Mouse (Mus musculus): ENCODE results near the gene Med13.

Med13 gene

GRCm38 (mm10) chr11:86356854-86357788 lies at the start of gene Med13:
Gene Med13, minus strand, starts transcription at chr11:86357602.
- no peak for TF ChIP-seq GATA4 (IDR thresholded peaks at IDR 0.05; ENCODE audit: insufficient replicate concordance, low read length)

GRCm38 (mm10) chr11:86404590-86404989 lies 47.2 kb upstream of the Med13 start:
- TF ChIP-seq GATA4 (IDR thresholded peaks at IDR 0.05; ENCODE audit: insufficient replicate concordance, low read length): no peak; the same call in 1 of the 2 replicates

DNA sequence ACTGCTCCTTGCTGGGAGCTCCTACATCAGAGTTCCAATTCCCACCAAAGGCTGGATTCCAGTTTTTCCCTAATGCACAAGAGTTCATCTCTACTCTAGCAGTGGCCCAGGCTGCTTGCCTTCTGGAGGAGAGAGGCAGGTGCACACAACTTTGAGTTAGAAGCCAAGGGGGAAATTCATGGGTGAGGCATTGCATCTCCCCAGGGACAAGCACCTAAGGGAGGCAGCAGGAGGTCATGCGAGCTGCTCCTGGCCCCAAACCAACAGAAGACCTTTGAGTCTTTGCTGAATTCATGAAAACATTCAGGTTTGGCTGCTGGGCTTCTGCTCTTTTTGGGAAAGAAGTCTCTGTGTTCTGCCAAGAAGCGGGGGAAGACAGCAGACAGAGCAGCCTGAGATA lies 46.4 kb upstream of the Med13 start:
- TF ChIP-seq GATA4 (IDR thresholded peaks at IDR 0.05; ENCODE audit: insufficient replicate concordance, low read length): no peak

- TF ChIP-seq GATA4 (IDR thresholded peaks at IDR 0.05; ENCODE audit: insufficient replicate concordance, low read length): no peak
Observed at GRCm38 (mm10) chr11:86399241-86400107, 42.1 kb upstream of the Med13 start.

- TF ChIP-seq GATA4 (IDR thresholded peaks at IDR 0.05; ENCODE audit: insufficient replicate concordance, low read length): peak; percentile 60; the same call in 1 of the 2 replicates
Observed at GRCm38 (mm10) chr11:86396950-86397594, 39.7 kb upstream of the Med13 start.

GRCm38 (mm10) chr11:86396518-86396917 lies 39.1 kb upstream of the Med13 start:
- no peak for TF ChIP-seq GATA4 (IDR thresholded peaks at IDR 0.05; ENCODE audit: insufficient replicate concordance, low read length)

DNA sequence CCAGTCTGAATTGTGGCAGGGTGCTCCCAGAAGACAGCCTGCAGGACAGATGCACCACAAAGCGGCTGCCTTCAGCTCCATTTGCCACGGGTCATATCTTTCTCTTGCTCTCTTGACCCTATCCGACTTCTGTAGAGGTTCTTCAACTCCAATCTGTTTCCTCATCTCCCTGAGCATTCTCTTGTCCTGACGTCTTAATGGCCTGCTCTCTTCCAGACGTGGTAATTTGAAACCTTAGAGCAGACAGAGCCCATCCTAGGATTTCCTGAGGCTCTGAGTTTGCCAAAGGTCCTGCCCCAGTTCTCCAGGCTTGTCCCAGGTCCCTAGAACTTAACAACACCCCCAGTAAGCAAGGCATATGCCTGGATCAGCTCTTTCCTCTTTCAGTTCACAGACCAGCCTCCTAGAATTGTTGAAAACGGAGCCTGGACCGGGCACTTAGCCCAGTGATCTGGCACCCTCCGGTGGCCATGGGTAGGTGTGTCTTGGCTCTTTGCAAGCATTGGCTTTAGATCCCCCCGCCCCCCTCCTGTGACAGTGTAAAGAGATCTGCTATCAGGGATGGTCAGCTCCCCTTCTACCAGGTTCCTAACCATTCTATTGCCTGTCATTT lies 38.2 kb upstream of the Med13 start:
- TF ChIP-seq GATA4 (IDR thresholded peaks at IDR 0.05; ENCODE audit: insufficient replicate concordance, low read length): no peak

DNA sequence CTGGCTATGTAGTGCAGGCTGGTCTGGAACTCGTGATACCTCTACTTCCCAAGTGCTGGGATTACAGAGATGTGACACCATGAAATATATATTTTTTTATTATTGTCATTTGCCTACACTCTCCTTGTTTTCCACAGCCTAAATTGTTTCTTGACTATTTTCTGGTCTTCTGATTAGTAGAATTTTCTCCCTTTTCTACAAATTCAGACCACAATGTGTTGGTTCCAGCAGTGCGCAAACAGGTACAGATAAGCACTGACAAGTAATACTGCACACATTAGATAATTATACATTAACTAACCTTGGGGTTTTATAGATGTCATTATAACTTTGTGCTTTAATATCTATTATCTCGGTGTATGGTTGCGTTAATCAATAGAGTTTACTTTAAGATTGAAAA lies 37.7 kb upstream of the Med13 start:
- TF ChIP-seq GATA4 (IDR thresholded peaks at IDR 0.05; ENCODE audit: insufficient replicate concordance, low read length): no peak

DNA sequence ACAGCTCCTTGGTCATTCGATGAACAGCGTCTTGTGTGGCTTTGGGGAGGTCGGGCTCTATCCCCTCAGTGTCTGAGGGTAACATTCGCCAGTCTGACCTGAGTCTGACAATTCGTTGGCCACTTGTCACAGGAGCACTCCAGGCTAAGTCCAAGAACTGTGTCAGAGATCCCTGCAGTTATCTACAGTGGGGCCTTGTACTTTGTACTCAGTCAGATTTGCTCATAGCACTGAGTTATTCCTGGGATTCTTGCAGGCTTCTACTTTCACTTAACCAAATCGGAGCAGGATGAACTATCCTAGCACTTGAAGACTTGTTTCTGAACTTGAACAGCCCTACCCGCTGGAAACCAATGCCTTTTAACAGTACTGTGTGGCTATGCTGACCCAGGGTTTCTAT lies 34.3 kb upstream of the Med13 start:
- TF ChIP-seq GATA4 (IDR thresholded peaks at IDR 0.05; ENCODE audit: insufficient replicate concordance, low read length): peak; percentile 76; the same call in 1 of the 2 replicates

DNA sequence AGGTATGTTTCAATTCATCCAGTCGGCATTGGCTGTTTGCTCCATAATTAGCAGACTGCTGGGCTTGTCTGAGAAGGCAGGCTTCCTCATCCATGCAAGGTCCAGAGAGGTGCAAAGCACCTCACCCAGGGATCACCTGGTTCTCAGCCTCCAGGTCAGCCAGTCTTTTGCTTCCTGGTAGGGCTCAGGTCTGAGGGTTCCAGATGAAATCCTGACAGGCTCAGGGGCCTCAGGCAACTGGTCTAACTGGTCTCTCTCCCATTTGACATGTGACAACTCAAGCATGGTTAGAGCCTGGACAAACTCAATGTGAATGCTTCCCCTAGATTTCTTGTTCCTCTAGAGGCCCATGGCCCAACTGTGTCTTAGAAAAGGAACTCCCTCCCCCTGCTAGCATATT lies 32.9 kb upstream of the Med13 start:
- TF ChIP-seq GATA4 (IDR thresholded peaks at IDR 0.05; ENCODE audit: insufficient replicate concordance, low read length): no peak

DNA sequence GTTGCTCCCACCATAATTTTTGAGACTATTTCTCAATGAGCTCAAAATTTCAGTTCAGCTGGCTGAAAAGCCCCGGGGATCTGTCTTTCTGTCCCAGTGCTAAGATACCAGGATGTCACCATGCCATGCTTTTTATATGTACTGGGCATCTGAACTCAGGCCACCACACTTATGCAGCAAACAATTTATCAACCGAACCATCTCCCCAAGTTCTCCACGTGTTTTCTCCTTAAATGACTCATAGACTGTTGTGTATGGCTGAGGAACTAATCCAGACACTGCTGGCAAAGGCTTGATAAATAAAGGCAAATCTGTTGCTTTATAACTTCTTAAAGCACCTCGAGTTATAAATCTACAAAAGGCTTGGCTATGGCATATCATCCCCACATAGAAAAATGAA lies 32.1 kb upstream of the Med13 start:
- no peak for TF ChIP-seq GATA4 (IDR thresholded peaks at IDR 0.05; ENCODE audit: insufficient replicate concordance, low read length)

DNA sequence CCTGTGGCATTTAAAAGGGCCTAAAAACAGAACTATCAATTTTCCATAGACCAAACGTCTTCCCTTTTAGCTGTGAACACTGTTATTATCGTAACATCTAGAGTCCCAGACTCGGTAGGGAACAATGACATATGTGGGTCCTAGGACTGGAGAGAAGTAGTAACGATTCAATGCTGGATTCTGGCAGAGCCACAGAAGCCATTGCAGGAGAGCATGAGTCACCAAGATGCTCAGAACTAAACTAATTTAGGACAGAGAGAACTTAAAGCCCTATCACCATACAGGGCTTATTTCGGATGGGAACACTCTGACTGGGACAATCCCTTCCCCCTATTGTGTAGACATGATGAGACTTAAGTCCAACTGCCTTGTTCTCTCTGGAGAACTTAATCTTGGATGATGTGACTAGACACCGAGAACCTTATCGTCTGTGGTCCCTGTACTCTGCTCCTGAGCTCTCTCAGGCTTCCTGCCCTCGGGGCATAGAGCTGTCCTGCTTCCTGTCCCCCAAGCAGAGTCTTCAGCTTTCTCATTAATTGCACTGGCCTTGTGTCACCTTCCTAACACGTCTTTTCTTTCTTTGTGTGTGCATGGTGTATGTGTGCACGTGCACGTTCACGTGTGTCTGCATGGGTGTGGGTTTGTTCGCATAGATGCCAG lies 31.5 kb upstream of the Med13 start:
- TF ChIP-seq GATA4 (IDR thresholded peaks at IDR 0.05; ENCODE audit: insufficient replicate concordance, low read length): no peak

DNA sequence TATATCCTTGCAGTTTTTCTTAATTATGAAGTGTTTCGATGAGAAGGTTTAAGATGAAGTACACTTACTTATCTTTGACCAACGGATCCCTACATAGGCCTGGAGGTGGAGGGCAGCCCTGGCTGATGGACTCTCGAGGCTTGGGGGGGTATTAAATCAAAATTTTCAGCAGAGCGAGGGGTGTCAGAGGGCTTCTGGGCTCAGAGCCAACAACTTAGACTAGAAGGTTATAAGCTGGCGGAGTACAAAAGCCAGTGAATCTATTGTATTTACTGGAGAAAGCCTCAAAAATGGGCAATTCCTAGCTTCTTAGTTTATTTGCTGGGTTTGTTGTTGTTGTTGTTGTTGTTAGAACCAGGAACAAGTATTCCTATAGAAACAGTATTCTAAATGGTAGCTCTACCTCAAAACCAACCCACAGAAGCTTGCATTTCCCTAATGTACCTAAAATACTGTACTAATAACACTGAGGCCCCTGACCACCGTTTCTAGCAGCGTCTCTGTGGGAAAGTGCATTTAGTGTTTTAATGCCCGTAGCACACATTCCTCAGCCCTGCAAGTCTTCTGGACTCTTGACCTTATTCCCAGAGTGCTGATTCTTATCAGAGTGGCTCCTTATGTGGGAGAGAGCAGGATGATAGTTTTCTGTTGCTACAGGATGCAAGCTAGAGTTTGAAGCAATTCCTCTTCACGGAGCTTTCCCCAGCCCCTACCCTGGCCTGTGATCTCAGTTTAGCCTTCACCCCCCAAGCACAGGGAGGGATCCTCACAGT lies 29.9 kb upstream of the Med13 start:
- no peak for TF ChIP-seq GATA4 (IDR thresholded peaks at IDR 0.05; ENCODE audit: insufficient replicate concordance, low read length)

DNA sequence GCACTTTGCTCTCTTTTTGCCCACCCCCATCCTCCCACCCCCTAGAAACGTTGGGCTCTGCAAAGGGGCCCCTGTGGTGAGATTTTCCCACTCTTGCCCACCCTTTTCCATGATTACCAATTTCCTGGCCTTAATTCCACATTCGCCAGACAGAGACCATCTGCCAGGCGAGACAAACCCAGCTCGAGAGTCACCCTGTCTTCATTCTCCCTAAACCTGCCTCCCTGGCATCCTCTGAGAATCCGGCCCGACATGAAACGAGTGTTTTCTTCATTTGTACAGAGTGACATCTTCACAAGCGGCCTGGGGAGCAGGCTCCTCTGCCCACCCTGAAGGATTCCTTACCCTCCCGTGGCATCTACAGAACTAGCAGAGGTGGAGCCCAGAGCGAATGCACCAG lies 29.2 kb upstream of the Med13 start:
- TF ChIP-seq GATA4 (IDR thresholded peaks at IDR 0.05; ENCODE audit: insufficient replicate concordance, low read length): no peak

Measured in liver, adult (tissue).